Mouse (Mus musculus) adrenal gland, adult (tissue): ENCODE measurements around the gene Gm28510.
"Not testable (repeated sequence)": the region's sequence is repeated elsewhere in the genome, so short reads cannot be mapped to it uniquely, and the experiment has no call there.

Experiments
- DNase-seq, 2 experiments: peaks; one replicate each; pipeline ENCODE4 v3.0.0; 2022 to 2023; ENCODE audit warnings: low spot score in 1 of 2; ENCODE audit not compliant: inconsistent age in 2 of 2

Gm28510 gene

DNA sequence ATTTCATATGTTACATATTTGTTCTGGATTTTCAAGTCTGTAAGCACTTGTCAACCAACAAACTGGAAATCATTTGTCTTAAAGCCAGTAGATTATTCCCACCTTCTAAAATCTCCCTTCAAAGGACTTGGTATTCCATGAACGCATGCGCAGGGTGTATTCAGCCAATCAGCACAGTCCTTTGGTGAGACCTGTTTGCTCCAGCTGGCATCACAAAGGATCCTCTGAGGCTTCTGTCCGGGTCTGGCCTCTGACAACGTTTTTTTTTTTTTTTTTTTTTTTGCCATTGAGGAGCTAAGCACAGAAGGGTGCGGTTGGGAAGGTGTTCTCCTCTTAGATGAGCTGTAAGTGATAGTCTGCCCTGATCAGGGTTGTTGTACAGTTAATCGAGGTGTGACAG lies at the start of gene Gm28510:
Gene Gm28510, plus strand, starts transcription at position 301 of the 400 bp plus-strand sequence.
- not testable (repeated sequence) for DNase-seq
